Mouse (Mus musculus) bone marrow, adult 2 months (tissue): Measurements from ENCODE around the gene 4930474N05Rik.

Experiments used
- CTCF ChIP-seq: fragments of 200-500 bp; IDR thresholded peaks from 2 replicates; pipeline ENCODE4 v1.5.1; 2011; ENCODE audit warnings: low read length, control low read depth; ENCODE audit not compliant: control insufficient read depth, insufficient read depth
- POLR2A ChIP-seq: fragments of 200-500 bp; IDR thresholded peaks from 2 replicates; pipeline ENCODE4 v1.6.1; 2011; ENCODE audit warnings: low read depth, mild to moderate bottlenecking, control low read depth, low read length, borderline replicate concordance; ENCODE audit not compliant: control insufficient read depth

GRCm38 (mm10) chr14:36135749-36136148 is 41.0 kb downstream of the 4930474N05Rik start:
- TF ChIP-seq POLR2A: no peak
- TF ChIP-seq CTCF: no peak
